Comparison of ENCODE assay signal across 8 mouse cellular contexts in genomic region chr6:137126224-137126623, GRCm38 (mm10). TPM values are rescaled to one million over a fixed set of nuclear protein-coding genes. Genes with fewer than 3 reads are reported as not detected.
DNase-seq lines count a peak whose midpoint lies in the region; ATAC-seq lines count a peak whose summit lies in the region.
"Had no signal": no experiment of that assay in that cellular context is flagged by ENCODE, and none has a peak within 500 bp of the region (broad histone marks: within the 10 kb centered on the region; RNA-seq: fewer than 3 reads in every experiment).

No protein-coding gene starts in this region.

- no peaks in the 10 kb centered on the region for H3K27me3 ChIP-seq in hindbrain, embryonic 13.5 days
- no peaks in the 10 kb centered on the region; the same call in 1 of the 2 replicates for H3K27me3 ChIP-seq in hindbrain, embryonic 14.5 days (ENCODE audit: control insufficient read depth, insufficient read depth, low read length)
- no peaks in the 10 kb centered on the region for H3K27me3 ChIP-seq in limb, embryonic 12.5 days

- H3K36me3 ChIP-seq in hindbrain, embryonic 13.5 days = no peaks in the 10 kb centered on the region
- no peaks in the 10 kb centered on the region for H3K36me3 ChIP-seq in hindbrain, embryonic 14.5 days (replicated peaks; ENCODE audit: control insufficient read depth, insufficient read depth)
- no peaks in the 10 kb centered on the region for H3K36me3 ChIP-seq in limb, embryonic 12.5 days

- ATAC-seq in hindbrain, embryonic 13.5 days (ENCODE audit: low FRiP score) = peak; percentile 36; the same call in 1 of the 2 replicates
- no peak for ATAC-seq in hindbrain, embryonic 14.5 days (ENCODE audit: low FRiP score)
- no peak for ATAC-seq in limb, embryonic 12.5 days (ENCODE audit: insufficient number of reproducible peaks, insufficient read depth, low FRiP score, low TSS enrichment, low read depth)

- no peak overlapping the region for H3K4me3 ChIP-seq in hindbrain, embryonic 13.5 days
- H3K4me3 ChIP-seq in hindbrain, embryonic 14.5 days (replicated peaks; ENCODE audit: low read length) = no peak overlapping the region
- no peak overlapping the region for H3K4me3 ChIP-seq in limb, embryonic 12.5 days (replicated peaks)

- peaks cover 11% of the 10 kb centered on the region for H3K4me1 ChIP-seq in hindbrain, embryonic 13.5 days (replicated peaks)
- H3K4me1 ChIP-seq in hindbrain, embryonic 14.5 days (replicated peaks; ENCODE audit: control insufficient read depth, insufficient read depth, low read length) = 0 out of 2 replicates have a peak, but pooled peaks cover 4% of the 10 kb centered on the region
- H3K4me1 ChIP-seq in limb, embryonic 12.5 days (replicated peaks) = peaks cover 13% of the 10 kb centered on the region

- DNase-seq in hindbrain, embryonic 14.5 days (ENCODE audit: low spot score) = no peak
- peak; percentile 93 for DNase-seq in 3T3-L1 (ENCODE audit: low read depth, low spot score)
- peak; percentile 37 for DNase-seq in embryo, embryonic 11.5 days (ENCODE audit: low read depth, low spot score)
- DNase-seq in B cell, adult 2 months = no peak
- no peak for DNase-seq in right cerebral cortex, postnatal 36 days (ENCODE audit: low spot score in 2 of 2)
- DNase-seq: thymus, postnatal 25 days had no signal

- H3K4me2 ChIP-seq in hindbrain, embryonic 13.5 days = no peak overlapping the region
- no peak overlapping the region for H3K4me2 ChIP-seq in hindbrain, embryonic 14.5 days (replicated peaks)
- H3K4me2 ChIP-seq in limb, embryonic 12.5 days = no peak overlapping the region

- H3K27ac ChIP-seq in hindbrain, embryonic 13.5 days = no peak overlapping the region
- no peak overlapping the region for H3K27ac ChIP-seq in hindbrain, embryonic 14.5 days
- 0 out of 2 replicates have a peak overlapping the region, but pooled peaks have one; percentile 50 for H3K27ac ChIP-seq in limb, embryonic 12.5 days

- no peaks in the 10 kb centered on the region for H3K9me3 ChIP-seq in hindbrain, embryonic 13.5 days
- no peaks in the 10 kb centered on the region for H3K9me3 ChIP-seq in hindbrain, embryonic 14.5 days (ENCODE audit: control insufficient read depth, low read length)
- no peaks in the 10 kb centered on the region for H3K9me3 ChIP-seq in limb, embryonic 12.5 days

- no peak overlapping the region for H3K9ac ChIP-seq in hindbrain, embryonic 13.5 days
- H3K9ac ChIP-seq in hindbrain, embryonic 14.5 days = no peak overlapping the region
- no peak overlapping the region for H3K9ac ChIP-seq in limb, embryonic 12.5 days (replicated peaks)

- 35% methylated on average over 2 of the region's 2 CpGs for WGBS in hindbrain, embryonic 13.5 days
- WGBS in hindbrain, embryonic 14.5 days = 64% methylated on average over 2 of the region's 2 CpGs
- 16% methylated on average over 2 of the region's 2 CpGs for WGBS in limb, embryonic 12.5 days

RNA-seq across cellular contexts. Expression of gene Rerg, which starts 44.1 kb away (rescaled TPM):
- polyA plus RNA-seq in hindbrain, embryonic 13.5 days (2015; fragmentation: Nextera tagmentation; extraction: Ambion mirVana) = 3.2 and 3.6 TPM in 2 replicates
- polyA plus RNA-seq in hindbrain, embryonic 14.5 days (2014; fragmentation: Nextera tagmentation; extraction: Ambion mirVana) = 6.5 and 8.6 TPM in 2 replicates
- 4.3 and 5.1 TPM in 2 replicates for polyA plus RNA-seq in limb, embryonic 12.5 days (2016; fragmentation: Nextera tagmentation; extraction: Ambion mirVana)

Comparison
In these comparisons a context has a peak if more than half of its experiments do, and no peak if none do; other contexts are left out.
1. DNase-seq: peak in 3T3-L1 (single experiment) and embryo, embryonic 11.5 days (single experiment); none in hindbrain, embryonic 14.5 days (single experiment), B cell, adult 2 months (0 of 2) and right cerebral cortex, postnatal 36 days (0 of 2).